Mouse (Mus musculus) embryonic facial prominence, embryonic 13.5 days (tissue): ENCODE measurements around the gene Pnpo. TPM values are rescaled to one million over a fixed set of nuclear protein-coding genes. Genes with fewer than 3 reads are reported as not detected.

Source experiments
- ATAC-seq: fragments of 200-750 bp; cut with Nextera tagmentation; 2 replicates; pipeline ENCODE4 v1.8.0; 2017; ENCODE audit warnings: low read depth; ENCODE audit not compliant: insufficient number of reproducible peaks, insufficient read depth, low FRiP score, low TSS enrichment
- H3K27ac ChIP-seq: fragments of 300-500 bp; sonication (generic); 2 replicates; pipeline ENCODE4 v1.5.1; 2015; ENCODE audit warnings: moderate library complexity, mild to moderate bottlenecking, inconsistent platforms
- H3K27me3 ChIP-seq: fragments of 300-500 bp; sonication (generic); 2 replicates; pipeline ENCODE4 v1.6.1; 2015; ENCODE audit warnings: mild to moderate bottlenecking, inconsistent platforms
- H3K36me3 ChIP-seq: fragments of 300-500 bp; sonication (generic); 2 replicates; pipeline ENCODE4 v1.6.1; 2015; ENCODE audit warnings: mild to moderate bottlenecking, inconsistent platforms
- H3K4me1 ChIP-seq: fragments of 300-500 bp; sonication (generic); 2 replicates; pipeline ENCODE4 v1.6.1; 2015; ENCODE audit warnings: inconsistent platforms
- H3K4me2 ChIP-seq: fragments of 300-500 bp; sonication (generic); 2 replicates; pipeline ENCODE4 v1.6.1; 2015; ENCODE audit warnings: moderate library complexity, mild to moderate bottlenecking, inconsistent platforms
- H3K4me3 ChIP-seq: fragments of 300-500 bp; sonication (generic); 2 replicates; pipeline ENCODE4 v1.5.1; 2015; ENCODE audit warnings: mild to moderate bottlenecking, inconsistent platforms
- H3K9ac ChIP-seq: fragments of 300-500 bp; sonication (generic); 2 replicates; pipeline ENCODE4 v1.6.1; 2015; ENCODE audit warnings: mild to moderate bottlenecking, inconsistent platforms
- H3K9me3 ChIP-seq: fragments of 300-500 bp; sonication (generic); 2 replicates; pipeline ENCODE4 v1.6.1; 2016; ENCODE audit warnings: inconsistent platforms
- WGBS: fragments of 180-500 bp; shearing (Covaris S2); methylation state at CpG from one replicate; pipeline ENCODE4 v1.1.7; 2015; ENCODE audit warnings: mixed read lengths; 5-methylcytosine and 5-hydroxymethylcytosine counted together
- polyA plus RNA-seq: library from polyadenylated mRNA; unstranded; fragments of >200 nt; fragmentation: Nextera tagmentation; extraction: Ambion mirVana; gene quantifications from 2 replicates; pipeline ENCODE4 v1.2.1, GENCODE M21; 2015

The Pnpo gene
- polyA plus RNA-seq, 1 experiment from 2014 or later = 19.9 TPM

DNA sequence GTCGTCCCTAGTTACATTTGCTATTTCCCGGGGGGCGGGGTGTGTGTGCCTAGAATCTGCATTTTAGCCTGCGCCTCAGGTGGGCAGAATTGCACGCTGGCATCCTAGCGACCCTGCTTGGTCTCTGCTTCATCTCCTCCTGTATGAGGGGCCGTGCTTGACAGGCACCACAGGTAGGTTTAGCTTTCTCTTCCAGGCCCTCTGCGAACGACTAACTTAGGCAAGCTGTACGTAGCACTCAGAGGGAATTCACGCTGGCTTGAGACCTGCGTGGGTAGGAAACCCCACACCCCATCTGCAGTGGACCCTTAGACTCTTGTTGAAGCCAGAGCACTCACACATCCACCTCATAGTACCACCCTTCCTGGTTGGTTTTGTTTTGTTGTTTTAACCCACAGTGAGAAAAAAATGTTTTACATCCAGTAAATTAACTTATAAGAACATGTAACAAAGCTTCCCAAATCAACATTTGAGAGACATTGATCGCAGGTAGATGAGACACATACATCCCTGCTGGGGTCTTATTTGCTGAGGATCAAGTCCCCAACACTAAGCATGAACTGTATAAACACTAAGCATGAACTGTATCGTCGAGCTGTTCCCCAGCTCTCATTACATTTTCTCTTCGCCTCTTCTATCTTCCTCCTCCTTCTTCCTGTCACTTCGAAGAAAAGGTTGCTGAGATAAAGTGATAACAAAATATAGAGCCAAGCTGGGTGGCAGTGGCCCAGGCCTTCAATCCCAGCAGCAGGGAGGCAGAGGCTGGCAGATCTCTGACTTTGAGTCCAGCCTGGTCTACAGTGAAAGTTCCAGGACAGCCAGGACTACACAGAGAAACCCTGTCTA, 34.8 kb upstream of the Pnpo start:
- H3K36me3 ChIP-seq = no peaks in the 10 kb centered on the region
- H3K9ac ChIP-seq = peak overlapping the region; percentile 79
- 28% methylated on average over 17 of the region's 17 CpGs for WGBS
- peak overlapping the region; percentile 88 for H3K4me3 ChIP-seq
- H3K27me3 ChIP-seq = peaks cover 5% of the 10 kb centered on the region; the same call in 1 of the 2 replicates
- H3K9me3 ChIP-seq = no peaks in the 10 kb centered on the region
- H3K4me2 ChIP-seq = peak overlapping the region; percentile 77
- peak overlapping the region; percentile 84 for H3K27ac ChIP-seq
- ATAC-seq = no peak
- H3K4me1 ChIP-seq = peaks cover 38% of the 10 kb centered on the region

DNA sequence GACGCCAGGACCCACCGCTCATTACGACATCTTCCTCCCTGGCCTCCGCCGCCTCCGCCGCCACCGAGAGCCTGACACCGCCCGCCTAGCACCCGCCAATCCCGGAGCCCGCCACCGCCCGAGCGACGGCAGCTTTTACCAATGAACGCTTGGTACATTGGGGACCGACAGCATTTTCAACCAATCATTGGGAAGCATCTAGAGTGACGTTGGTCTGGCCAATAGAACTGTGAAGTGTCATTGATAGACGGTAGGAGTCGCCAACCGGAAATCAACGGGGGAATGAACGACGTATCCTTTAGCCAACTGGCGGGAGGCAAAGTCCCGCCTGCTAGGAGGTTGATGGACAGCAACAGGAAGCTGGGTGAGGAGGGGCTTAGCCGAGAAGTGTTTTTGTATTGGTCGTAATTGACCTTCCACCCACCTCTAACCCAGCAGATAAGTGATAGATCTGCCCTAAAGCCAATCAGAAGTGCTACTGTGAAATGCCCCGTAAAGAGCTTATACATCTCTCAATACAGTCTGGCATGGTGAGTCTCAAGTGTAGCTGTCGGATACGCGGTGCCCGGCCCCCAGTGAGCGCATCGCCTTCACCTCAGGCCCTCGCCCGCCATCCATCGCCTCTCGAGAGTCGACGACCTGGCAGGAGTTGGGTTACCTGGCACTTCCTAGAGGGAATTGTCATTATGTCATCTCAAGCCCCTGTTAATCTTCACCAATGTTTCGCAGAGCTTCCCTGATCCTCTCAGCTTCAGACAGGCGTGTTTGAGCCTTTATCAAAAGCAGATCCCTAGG, 34.0 kb upstream of the Pnpo start:
- peaks cover 46% of the 10 kb centered on the region for H3K4me1 ChIP-seq
- peak overlapping the region; percentile 88 for H3K4me3 ChIP-seq
- H3K9ac ChIP-seq = peak overlapping the region; percentile 96
- no peaks in the 10 kb centered on the region for H3K27me3 ChIP-seq
- H3K27ac ChIP-seq = peak overlapping the region; percentile 94
- peak; percentile 97 for ATAC-seq
- under 1% methylated on average over 45 of the region's 45 CpGs for WGBS
- no peaks in the 10 kb centered on the region for H3K9me3 ChIP-seq
- no peaks in the 10 kb centered on the region for H3K36me3 ChIP-seq
- H3K4me2 ChIP-seq = peak overlapping the region; percentile 77

DNA sequence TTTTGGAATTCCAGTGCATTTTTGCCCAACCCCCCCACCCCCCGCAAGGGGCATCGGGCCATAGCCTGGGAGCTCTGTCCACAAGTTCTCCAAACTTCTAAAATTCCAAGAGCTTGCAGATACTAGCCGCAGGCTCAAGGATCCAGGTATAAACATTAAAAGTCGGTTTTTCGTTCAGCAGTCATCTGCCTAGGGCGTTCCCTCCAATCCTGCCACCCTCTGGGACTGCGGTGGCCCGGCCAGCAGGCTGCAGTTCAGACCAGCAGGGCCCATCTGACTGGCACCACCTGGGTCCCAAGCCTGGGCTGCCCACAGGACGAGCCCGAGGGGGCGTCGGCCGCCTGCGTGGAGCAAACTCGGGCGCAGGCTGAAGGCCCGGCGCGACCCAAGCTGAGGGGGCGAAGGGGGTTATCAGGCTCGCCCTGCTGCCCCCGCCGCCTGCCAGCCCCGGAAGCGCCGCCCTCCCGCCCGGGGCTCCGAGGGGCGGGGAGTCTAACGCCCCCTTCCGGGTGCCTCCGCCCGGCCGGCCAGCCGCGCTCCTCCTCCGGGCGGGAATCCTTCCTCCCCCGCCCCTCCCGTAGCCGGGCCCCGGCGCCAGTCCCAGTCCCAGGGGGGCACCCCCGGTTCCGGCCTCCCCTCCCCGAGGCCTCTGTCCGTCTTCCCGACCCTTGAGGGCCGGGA, 33.3 kb upstream of the Pnpo start:
- peak overlapping the region; percentile 88 for H3K4me3 ChIP-seq
- peaks cover 46% of the 10 kb centered on the region for H3K4me1 ChIP-seq
- H3K9ac ChIP-seq = peak overlapping the region; percentile 96
- H3K36me3 ChIP-seq = no peaks in the 10 kb centered on the region
- WGBS = under 1% methylated on average over 43 of the region's 50 CpGs
- peak overlapping the region; percentile 63 for H3K4me2 ChIP-seq
- H3K27ac ChIP-seq = peak overlapping the region; percentile 94
- no peaks in the 10 kb centered on the region for H3K27me3 ChIP-seq
- H3K9me3 ChIP-seq = no peaks in the 10 kb centered on the region
- peak; percentile 60 for ATAC-seq

GRCm38 (mm10) chr11:96976379-96976687, 32.5 kb upstream of the Pnpo start:
- no peak for ATAC-seq
- H3K9ac ChIP-seq = peak overlapping the region; percentile 96
- H3K4me3 ChIP-seq = peak overlapping the region; percentile 88
- H3K9me3 ChIP-seq = no peaks in the 10 kb centered on the region
- peak overlapping the region; percentile 63 for H3K4me2 ChIP-seq
- H3K27me3 ChIP-seq = no peaks in the 10 kb centered on the region
- peaks cover 51% of the 10 kb centered on the region for H3K4me1 ChIP-seq
- WGBS = 36% methylated on average over 3 of the region's 3 CpGs
- H3K36me3 ChIP-seq = no peaks in the 10 kb centered on the region
- H3K27ac ChIP-seq = peak overlapping the region; percentile 94; the same call in 1 of the 2 replicates

- peaks cover 51% of the 10 kb centered on the region for H3K4me1 ChIP-seq
Observed at GRCm38 (mm10) chr11:96975511-96976378, 32.0 kb upstream of the Pnpo start.

GRCm38 (mm10) chr11:96974813-96975212, 31.0 kb upstream of the Pnpo start:
- H3K9me3 ChIP-seq = no peaks in the 10 kb centered on the region
- 86% methylated on average over 5 of the region's 5 CpGs for WGBS
- no peak overlapping the region for H3K27ac ChIP-seq
- H3K4me1 ChIP-seq = peaks cover 58% of the 10 kb centered on the region
- no peak overlapping the region for H3K4me2 ChIP-seq
- ATAC-seq = no peak
- no peaks in the 10 kb centered on the region for H3K27me3 ChIP-seq
- H3K4me3 ChIP-seq = no peak overlapping the region
- H3K36me3 ChIP-seq = no peaks in the 10 kb centered on the region
- no peak overlapping the region for H3K9ac ChIP-seq

More at GRCm38 (mm10) chr11:96975511-96976378, 32.0 kb upstream of the Pnpo start:
- Histone ChIP-seq H3K27ac (peak overlapping the region; percentile 94; the same call in 1 of the 2 replicates), H3K36me3 (no peaks in the 10 kb centered on the region), H3K9me3 (no peaks in the 10 kb centered on the region), H3K9ac (peak overlapping the region; percentile 96), H3K4me2 (peak overlapping the region; percentile 63), H3K4me3 (peak overlapping the region; percentile 88), H3K27me3 (no peaks in the 10 kb centered on the region)
- WGBS = 77% methylated on average over 10 of the region's 10 CpGs
- no peak for ATAC-seq

DNA sequence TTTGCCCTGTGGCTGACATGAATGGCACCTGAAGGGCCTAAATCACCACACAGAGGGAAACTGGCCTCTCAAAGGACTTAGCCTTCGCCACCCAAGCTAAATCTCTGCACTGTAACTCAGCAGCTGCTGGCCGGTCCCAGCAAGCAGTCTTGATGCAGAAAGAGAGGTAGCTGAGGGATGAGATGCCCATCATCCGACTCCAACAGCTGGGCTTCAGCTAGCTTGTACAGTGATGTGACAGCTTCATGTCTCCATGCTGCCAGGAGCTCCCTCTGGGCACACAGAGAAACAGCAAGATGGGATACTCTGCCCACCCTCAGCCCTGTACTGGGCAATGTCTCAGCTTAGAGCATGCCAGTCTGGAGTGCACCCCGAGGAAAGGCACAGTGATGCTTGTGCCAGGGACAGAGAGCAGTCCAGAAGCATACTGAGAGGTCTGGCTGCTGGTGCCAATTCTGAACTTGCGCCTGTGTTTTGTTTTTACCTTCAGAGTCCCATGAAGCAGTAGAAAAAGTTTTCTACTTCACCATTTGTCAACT, 29.7 kb upstream of the Pnpo start:
- Histone ChIP-seq H3K4me1 (peaks cover 62% of the 10 kb centered on the region), H3K9ac (peak overlapping the region; percentile 51), H3K36me3 (no peaks in the 10 kb centered on the region), H3K4me3 (no peak overlapping the region), H3K4me2 (peak overlapping the region; percentile 11; the same call in 1 of the 2 replicates), H3K27me3 (no peaks in the 10 kb centered on the region), H3K9me3 (no peaks in the 10 kb centered on the region), H3K27ac (peak overlapping the region; percentile 84)
- WGBS = 75% methylated on average over 5 of the region's 5 CpGs
- no peak for ATAC-seq

GRCm38 (mm10) chr11:96972906-96973305, 29.1 kb upstream of the Pnpo start:
- H3K4me3 ChIP-seq = no peak overlapping the region
- H3K27ac ChIP-seq = peak overlapping the region; percentile 84
- WGBS = 33% methylated on average over 5 of the region's 5 CpGs
- H3K9ac ChIP-seq = no peak overlapping the region
- no peaks in the 10 kb centered on the region for H3K27me3 ChIP-seq
- 0 out of 2 replicates have a peak overlapping the region, but pooled peaks have one; percentile 11 for H3K4me2 ChIP-seq
- no peaks in the 10 kb centered on the region for H3K9me3 ChIP-seq
- no peak for ATAC-seq
- peaks cover 59% of the 10 kb centered on the region for H3K4me1 ChIP-seq
- no peaks in the 10 kb centered on the region for H3K36me3 ChIP-seq

DNA sequence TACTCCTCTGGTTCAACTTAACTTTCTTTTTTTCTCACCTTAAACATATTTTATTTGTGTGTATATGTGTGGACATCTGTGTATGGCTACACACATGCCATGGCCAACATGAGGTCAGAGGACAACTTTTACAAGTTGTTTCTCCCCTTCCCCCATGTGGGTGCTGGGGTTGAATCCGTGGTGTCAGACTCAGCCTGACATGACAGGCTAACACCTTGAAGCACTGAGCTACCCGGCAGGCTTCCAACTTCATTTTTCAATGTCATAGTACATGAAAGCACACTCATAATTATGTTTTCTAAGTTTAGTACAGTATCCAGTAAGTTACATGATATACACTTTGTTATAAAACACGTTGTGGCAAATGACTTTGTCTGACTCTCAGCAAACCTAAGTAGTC, 26.6 kb upstream of the Pnpo start:
- Histone ChIP-seq H3K9ac (peak overlapping the region; percentile 51; the same call in 1 of the 2 replicates), H3K27ac (peak overlapping the region; percentile 58), H3K27me3 (no peaks in the 10 kb centered on the region), H3K36me3 (no peaks in the 10 kb centered on the region), H3K4me3 (no peak overlapping the region), H3K9me3 (no peaks in the 10 kb centered on the region), H3K4me1 (peaks cover 46% of the 10 kb centered on the region), H3K4me2 (no peak overlapping the region)
- WGBS = 80% methylated on average over 3 of the region's 3 CpGs
- ATAC-seq = no peak

DNA sequence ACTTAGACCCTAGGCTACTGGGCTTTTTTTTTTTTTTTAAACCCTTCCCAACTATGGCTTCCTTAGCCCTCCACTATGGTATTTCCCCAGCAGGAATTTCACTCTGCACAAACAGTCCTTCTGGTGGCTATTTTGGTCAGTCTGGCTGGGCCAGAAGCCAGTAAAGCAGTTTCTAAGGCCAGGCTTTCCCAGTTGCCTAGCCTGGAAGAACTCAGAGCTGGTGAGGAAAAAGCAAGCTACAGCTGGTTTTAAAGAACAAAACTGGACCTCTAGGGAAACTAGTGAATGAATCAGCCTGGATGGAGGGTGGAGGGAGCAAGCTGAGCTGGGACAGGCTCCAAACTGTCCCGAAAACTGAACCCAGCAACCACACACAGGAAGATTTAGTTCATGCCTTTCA, 26.0 kb upstream of the Pnpo start:
- peak overlapping the region; percentile 51; the same call in 1 of the 2 replicates for H3K9ac ChIP-seq
- no peak for ATAC-seq
- H3K27ac ChIP-seq = peak overlapping the region; percentile 58

More for the DNA sequence above, 26.0 kb upstream of the Pnpo start:
- H3K4me1 ChIP-seq = peaks cover 44% of the 10 kb centered on the region
- H3K36me3 ChIP-seq = no peaks in the 10 kb centered on the region
- WGBS = 38% methylated on average over 1 of the region's 1 CpGs
- no peaks in the 10 kb centered on the region for H3K27me3 ChIP-seq
- H3K4me2 ChIP-seq = no peak overlapping the region
- no peaks in the 10 kb centered on the region for H3K9me3 ChIP-seq
- no peak overlapping the region for H3K4me3 ChIP-seq
